Mouse (Mus musculus) spleen, embryonic (tissue): ENCODE measurements around the gene Pilra.

ENCODE experiments used
- CTCF ChIA-PET: fragments of 350-600 bp; sonication (Branson Sonifier 250); formaldehyde crosslinking; loops from one replicate; lab custom pipeline; 2022; lab: Charles Lee

The Pilra gene

GRCm38 (mm10) chr5:137779053-137779933, 56.8 kb downstream of the Pilra start:
- CTCF ChIA-PET: interaction anchor here (0.5 kb wide), 1 partner anchor 34 kb away, joined by 3 read pairs; the partner anchor contains the start of gene Tsc22d4

- CTCF ChIA-PET: interaction anchor here (0.5 kb wide), 1 partner anchor 33 kb away, joined by 3 read pairs; the partner anchor contains the start of gene Tsc22d4
Observed at GRCm38 (mm10) chr5:137778635-137779034, 57.4 kb downstream of the Pilra start, which contains the start of gene Ppp1r35. TSS of gene Ppp1r35 (plus strand) at chr5:137778849.

GRCm38 (mm10) chr5:137777267-137777845, 58.7 kb downstream of the Pilra start:
- CTCF ChIA-PET: interaction anchor here (0.7 to 1.1 kb wide), 3 partner anchors 26 to 94 kb away, joined by 3 to 9 read pairs (median 4); no protein-coding TSS in a partner anchor

- CTCF ChIA-PET: interaction anchor here (1.1 kb wide), 1 partner anchor 28 kb away, joined by 4 read pairs; no protein-coding TSS in a partner anchor
Observed at GRCm38 (mm10) chr5:137776408-137776918, 59.6 kb downstream of the Pilra start.

- CTCF ChIA-PET: interaction anchor here (0.6 to 0.9 kb wide), 2 partner anchors 129 to 141 kb away, joined by 3 to 4 read pairs; no protein-coding TSS in a partner anchor
Observed at GRCm38 (mm10) chr5:137775587-137776290, 60.3 kb downstream of the Pilra start.

- CTCF ChIA-PET: interaction anchor here (0.5 kb wide), 1 partner anchor 107 kb away, joined by 6 read pairs; no protein-coding TSS in a partner anchor
Observed at GRCm38 (mm10) chr5:137772755-137773154, 63.3 kb downstream of the Pilra start.
